Mouse (Mus musculus) small intestine, adult 2 months (tissue): ENCODE data around the gene Memo1.

ENCODE experiments used
- CTCF ChIP-seq: fragments of 200-500 bp; IDR thresholded peaks from 2 replicates; pipeline ENCODE4 v1.5.1; 2012; ENCODE audit warnings: low read depth, mild to moderate bottlenecking, control low read depth, inconsistent platforms, low read length, moderate library complexity, mixed read lengths; ENCODE audit not compliant: insufficient replicate concordance, insufficient read length; ENCODE audit errors: extremely low read depth
- POLR2A ChIP-seq: fragments of 200-500 bp; IDR thresholded peaks from 2 replicates; pipeline ENCODE4 v1.6.1; 2012; ENCODE audit warnings: low read depth, mild to moderate bottlenecking, control low read depth, inconsistent platforms, low read length, moderate library complexity

- TF ChIP-seq CTCF (no peak), POLR2A (no peak)
These were observed 10.7 kb upstream of the Memo1 start for GRCm38 (mm10) chr17:74306021-74306420.
